Mouse (Mus musculus): ENCODE measurements at regions not wholly inside any gene's neighbourhood (a gene's known extent, or its start where the extent isn't known, plus 50 kb on each side); places are given as distances from the start of the nearest gene placed in this dataset.

DNA sequence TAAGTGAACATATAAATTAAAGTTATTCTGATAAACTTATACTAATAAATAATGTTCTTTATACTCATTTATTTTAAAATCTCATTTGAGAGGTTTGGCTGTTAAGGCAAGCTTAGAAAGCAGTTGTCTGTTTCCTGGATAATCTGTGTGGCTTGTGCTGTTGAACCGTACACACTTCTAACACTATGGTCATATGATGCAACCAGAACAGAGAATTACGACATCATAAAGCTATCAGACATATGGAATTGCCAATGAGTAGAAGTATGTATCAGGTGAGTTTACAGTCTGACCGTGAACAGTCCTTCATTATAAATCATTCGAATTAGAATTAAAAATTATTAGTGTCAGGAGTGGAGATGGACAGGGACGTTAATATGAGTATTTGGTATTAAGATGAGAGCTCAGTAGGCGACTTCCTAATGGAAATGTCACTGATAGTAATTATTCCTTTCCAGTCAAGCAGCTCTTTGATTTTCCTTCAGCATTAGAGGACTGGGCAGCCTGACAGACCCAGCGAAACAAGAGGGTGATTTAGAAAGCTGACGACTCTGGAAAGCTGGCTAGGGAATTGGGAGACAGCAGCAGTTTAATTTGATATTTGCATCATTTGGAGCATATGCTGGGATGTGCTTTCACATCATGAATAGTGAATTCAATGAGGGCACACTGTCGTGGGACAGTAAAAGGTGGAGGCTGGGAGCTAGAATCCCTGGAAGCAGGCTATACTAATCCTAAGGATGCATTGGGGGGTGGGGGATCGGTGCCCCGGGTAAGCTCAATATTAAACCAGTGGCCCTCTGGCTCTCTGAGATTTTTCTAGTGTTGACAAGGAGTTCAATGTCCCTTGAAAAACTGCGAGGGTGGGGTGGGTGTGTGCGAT is 130.6 kb upstream of the Trpm3 start:
- H3K9ac ChIP-seq (ENCODE audit: low read depth, low read length), result no peak overlapping the region
- no peak overlapping the region for H3K4me2 ChIP-seq (ENCODE audit: low read depth, low read length)
- DNase-seq (ENCODE audit: low spot score) (no peak), ATAC-seq (ENCODE audit: low read depth) (no peak)
- WGBS, result 81% methylated on average over 13 of the region's 13 CpGs
- H3K4me3 ChIP-seq (ENCODE audit: low read depth, low read length), result no peak overlapping the region
- H3K27me3 ChIP-seq (replicated peaks; ENCODE audit: control insufficient read depth, insufficient read depth, low read length), result no peaks in the 10 kb centered on the region
- H3K4me1 ChIP-seq (ENCODE audit: control insufficient read depth, insufficient read depth, low read length), result no peaks in the 10 kb centered on the region
- no peaks in the 10 kb centered on the region for H3K9me3 ChIP-seq (ENCODE audit: control insufficient read depth, low read length)
- no peak overlapping the region for H3K27ac ChIP-seq (replicated peaks; ENCODE audit: low read depth, low read length)
- H3K36me3 ChIP-seq (ENCODE audit: control insufficient read depth, insufficient read depth, low read length), result no peaks in the 10 kb centered on the region

DNA sequence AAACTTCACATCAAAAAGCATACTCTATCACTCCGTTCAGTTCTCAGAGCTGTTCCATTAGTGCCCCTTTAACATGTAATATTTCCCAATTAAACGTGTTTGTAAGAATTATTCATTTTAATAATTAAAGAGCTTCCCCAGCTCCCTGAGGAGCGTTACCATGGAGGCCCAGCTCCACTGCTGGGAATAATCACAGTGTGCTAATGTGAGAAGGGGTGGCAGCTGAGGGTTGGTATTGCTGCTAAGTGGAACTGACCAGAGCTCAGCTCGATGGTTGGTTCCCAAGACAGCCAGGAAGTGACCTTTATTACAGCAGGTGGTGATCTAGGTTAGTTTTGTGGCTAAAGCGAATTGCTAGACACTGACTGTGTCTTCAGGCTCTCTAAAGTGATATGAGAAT is 128.6 kb upstream of the Trpm3 start:
- Histone ChIP-seq H3K36me3 (ENCODE audit: control insufficient read depth, insufficient read depth, low read length) (no peaks in the 10 kb centered on the region), H3K4me3 (ENCODE audit: low read depth, low read length) (no peak overlapping the region), H3K9me3 (ENCODE audit: control insufficient read depth, low read length) (no peaks in the 10 kb centered on the region), H3K9ac (ENCODE audit: low read depth, low read length) (no peak overlapping the region), H3K27me3 (replicated peaks; ENCODE audit: control insufficient read depth, insufficient read depth, low read length) (no peaks in the 10 kb centered on the region), H3K27ac (replicated peaks; ENCODE audit: low read depth, low read length) (no peak overlapping the region), H3K4me1 (ENCODE audit: control insufficient read depth, insufficient read depth, low read length) (no peaks in the 10 kb centered on the region), H3K4me2 (ENCODE audit: low read depth, low read length) (no peak overlapping the region)
- ATAC-seq (ENCODE audit: low read depth) (no peak), DNase-seq (ENCODE audit: low spot score) (no peak)
- WGBS, result 76% methylated on average over 5 of the region's 5 CpGs

DNA sequence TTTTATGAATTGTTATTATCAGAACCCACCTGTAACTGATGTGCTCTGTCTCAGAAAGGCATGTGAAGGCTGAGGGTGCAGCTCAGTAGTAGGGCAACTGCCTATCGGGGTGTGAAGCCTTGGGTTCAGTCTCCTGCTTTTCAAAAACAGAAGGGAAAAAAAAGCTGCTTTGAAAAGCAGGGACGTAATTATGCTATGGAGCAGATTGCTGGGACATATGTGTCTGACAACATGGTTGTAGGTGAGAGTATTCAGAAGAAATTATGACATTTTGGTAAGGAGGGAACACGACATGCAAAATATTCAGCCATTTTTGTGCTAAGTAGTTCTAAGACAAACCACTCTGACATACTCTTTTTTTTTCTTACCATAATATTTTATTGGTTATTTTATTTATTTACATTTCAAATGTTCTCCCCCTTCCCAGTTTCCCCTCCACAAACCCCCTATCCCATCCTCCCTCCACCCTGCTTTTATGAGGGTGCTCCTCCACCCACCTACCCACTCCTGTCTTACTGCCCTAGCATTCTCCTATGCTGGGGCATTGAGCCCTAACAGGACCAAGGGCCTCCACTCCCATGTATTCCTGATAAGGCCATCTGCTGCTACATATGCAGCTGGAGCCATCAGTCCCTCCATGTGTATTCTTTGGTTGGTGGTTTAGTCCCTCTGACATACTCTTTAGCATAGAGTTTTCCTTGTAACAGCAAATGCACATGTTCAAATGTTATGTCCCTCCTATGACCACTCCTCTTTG is 122.8 kb upstream of the Trpm3 start:
- Histone ChIP-seq H3K4me2 (ENCODE audit: low read depth, low read length) (no peak overlapping the region), H3K27ac (replicated peaks; ENCODE audit: low read depth, low read length) (no peak overlapping the region), H3K4me3 (ENCODE audit: low read depth, low read length) (no peak overlapping the region), H3K4me1 (ENCODE audit: control insufficient read depth, insufficient read depth, low read length) (no peaks in the 10 kb centered on the region), H3K9me3 (ENCODE audit: control insufficient read depth, low read length) (no peaks in the 10 kb centered on the region), H3K9ac (ENCODE audit: low read depth, low read length) (no peak overlapping the region), H3K36me3 (ENCODE audit: control insufficient read depth, insufficient read depth, low read length) (no peaks in the 10 kb centered on the region), H3K27me3 (replicated peaks; ENCODE audit: control insufficient read depth, insufficient read depth, low read length) (no peaks in the 10 kb centered on the region)
- DNase-seq (ENCODE audit: low spot score), result no peak
- WGBS, result 87% methylated on average over 3 of the region's 3 CpGs
- no peak for ATAC-seq (ENCODE audit: low read depth)

DNA sequence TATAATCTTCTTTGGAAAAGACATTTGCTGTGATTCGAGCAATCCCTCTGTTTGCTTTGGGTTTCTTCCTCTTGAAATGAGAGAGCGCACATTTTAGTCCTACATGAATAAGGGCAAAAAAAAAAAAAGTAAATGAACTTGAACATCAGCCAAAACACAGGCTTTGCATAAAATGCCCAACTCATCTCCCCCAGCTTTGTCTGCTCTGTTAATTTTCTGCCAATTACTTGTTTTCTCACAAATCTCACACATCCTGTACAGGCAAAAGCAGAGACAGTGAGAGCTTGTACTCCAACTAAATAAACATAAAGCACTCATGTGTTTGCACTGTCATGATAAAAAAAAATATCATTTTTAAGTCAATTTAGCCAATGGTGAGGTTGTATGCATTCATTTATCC is 121.4 kb upstream of the Trpm3 start:
- no peaks in the 10 kb centered on the region for H3K27me3 ChIP-seq (replicated peaks; ENCODE audit: control insufficient read depth, insufficient read depth, low read length)
- H3K9ac ChIP-seq (ENCODE audit: low read depth, low read length), result no peak overlapping the region
- no peaks in the 10 kb centered on the region for H3K4me1 ChIP-seq (ENCODE audit: control insufficient read depth, insufficient read depth, low read length)
- H3K27ac ChIP-seq (replicated peaks; ENCODE audit: low read depth, low read length), result no peak overlapping the region
- H3K9me3 ChIP-seq (ENCODE audit: control insufficient read depth, low read length), result no peaks in the 10 kb centered on the region
- no peak overlapping the region for H3K4me3 ChIP-seq (ENCODE audit: low read depth, low read length)
- WGBS, result 51% methylated on average over 2 of the region's 2 CpGs
- H3K36me3 ChIP-seq (ENCODE audit: control insufficient read depth, insufficient read depth, low read length), result no peaks in the 10 kb centered on the region
- DNase-seq (ENCODE audit: low spot score), result peak; percentile 26
- no peak for ATAC-seq (ENCODE audit: low read depth)
- no peak overlapping the region for H3K4me2 ChIP-seq (ENCODE audit: low read depth, low read length)

DNA sequence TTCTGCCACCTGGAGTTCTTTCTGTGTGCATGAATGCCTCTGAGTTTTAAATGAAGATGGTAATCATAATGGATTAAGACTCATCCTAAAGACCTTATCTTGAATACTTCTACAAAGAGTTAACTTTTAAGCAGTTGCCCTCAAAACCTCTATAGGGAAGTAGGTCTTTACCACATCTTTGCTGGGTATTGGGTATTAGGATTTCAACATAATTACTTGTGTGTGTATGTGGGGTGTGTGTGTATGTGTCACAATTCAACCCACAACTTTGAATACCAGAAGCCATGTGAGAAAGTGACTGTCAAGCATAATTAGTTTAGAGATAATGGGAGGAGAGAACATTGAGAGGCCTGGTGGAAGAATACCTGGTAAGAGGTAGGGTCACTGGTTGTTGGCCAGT is 111.3 kb upstream of the Trpm3 start:
- H3K27ac ChIP-seq (replicated peaks; ENCODE audit: low read depth, low read length), result no peak overlapping the region
- DNase-seq (ENCODE audit: low spot score) (no peak), ATAC-seq (ENCODE audit: low read depth) (no peak)
- H3K36me3 ChIP-seq (ENCODE audit: control insufficient read depth, insufficient read depth, low read length), result no peaks in the 10 kb centered on the region
- H3K4me3 ChIP-seq (ENCODE audit: low read depth, low read length), result no peak overlapping the region
- no peaks in the 10 kb centered on the region for H3K4me1 ChIP-seq (ENCODE audit: control insufficient read depth, insufficient read depth, low read length)
- H3K9ac ChIP-seq (ENCODE audit: low read depth, low read length), result no peak overlapping the region
- H3K4me2 ChIP-seq (ENCODE audit: low read depth, low read length), result no peak overlapping the region
- no peaks in the 10 kb centered on the region for H3K9me3 ChIP-seq (ENCODE audit: control insufficient read depth, low read length)
- no peaks in the 10 kb centered on the region for H3K27me3 ChIP-seq (replicated peaks; ENCODE audit: control insufficient read depth, insufficient read depth, low read length)

DNA sequence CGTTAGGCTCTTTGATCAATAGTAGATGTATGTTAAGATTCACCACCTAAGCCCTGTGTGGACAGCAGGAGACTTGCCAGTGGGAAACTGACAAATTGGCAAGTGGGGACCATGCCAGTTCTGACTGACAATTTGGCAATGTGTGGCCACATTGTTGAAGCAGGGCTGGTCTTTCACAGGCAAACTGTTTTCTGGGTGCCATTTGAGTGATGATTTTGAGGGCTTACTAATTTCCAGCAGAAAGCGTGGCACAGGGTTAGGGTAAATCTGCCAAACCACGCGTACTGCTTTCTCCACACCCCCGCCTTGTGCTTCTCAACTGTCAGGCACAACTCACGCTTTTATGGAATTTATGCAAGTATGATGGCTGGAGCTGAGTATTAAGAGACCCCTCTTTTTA is 91.2 kb upstream of the Trpm3 start:
- Histone ChIP-seq H3K9ac (ENCODE audit: low read depth, low read length) (no peak overlapping the region), H3K27me3 (replicated peaks; ENCODE audit: control insufficient read depth, insufficient read depth, low read length) (no peaks in the 10 kb centered on the region), H3K4me3 (ENCODE audit: low read depth, low read length) (no peak overlapping the region), H3K4me1 (ENCODE audit: control insufficient read depth, insufficient read depth, low read length) (no peaks in the 10 kb centered on the region), H3K4me2 (ENCODE audit: low read depth, low read length) (no peak overlapping the region), H3K27ac (replicated peaks; ENCODE audit: low read depth, low read length) (no peak overlapping the region), H3K9me3 (ENCODE audit: control insufficient read depth, low read length) (no peaks in the 10 kb centered on the region), H3K36me3 (ENCODE audit: control insufficient read depth, insufficient read depth, low read length) (no peaks in the 10 kb centered on the region)
- ATAC-seq (ENCODE audit: low read depth), result no peak
- 62% methylated on average over 6 of the region's 6 CpGs for WGBS
- no peak for DNase-seq (ENCODE audit: low spot score)

DNA sequence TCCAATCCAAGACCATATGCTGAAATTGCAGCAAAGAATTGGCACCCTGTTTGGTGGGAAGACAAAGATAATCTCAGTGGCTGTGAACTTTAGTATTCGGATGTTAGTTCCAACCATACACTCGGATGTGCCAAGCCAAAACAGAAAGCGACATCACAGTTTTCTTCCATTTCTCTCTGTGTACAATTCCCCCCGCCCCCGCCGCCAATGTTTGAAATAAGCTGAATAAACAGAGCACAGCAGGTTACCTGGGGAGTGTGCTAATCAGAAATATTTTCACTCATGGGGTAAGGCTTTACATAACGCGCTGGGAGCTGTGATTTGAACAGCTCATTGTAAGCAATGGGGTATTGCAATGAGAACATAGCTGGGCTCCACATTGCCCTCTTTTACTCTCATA is 72.5 kb upstream of the Trpm3 start:
- H3K27me3 ChIP-seq (replicated peaks; ENCODE audit: control insufficient read depth, insufficient read depth, low read length), result no peaks in the 10 kb centered on the region
- WGBS, result 76% methylated on average over 8 of the region's 8 CpGs
- H3K27ac ChIP-seq (replicated peaks; ENCODE audit: low read depth, low read length), result no peak overlapping the region

DNA sequence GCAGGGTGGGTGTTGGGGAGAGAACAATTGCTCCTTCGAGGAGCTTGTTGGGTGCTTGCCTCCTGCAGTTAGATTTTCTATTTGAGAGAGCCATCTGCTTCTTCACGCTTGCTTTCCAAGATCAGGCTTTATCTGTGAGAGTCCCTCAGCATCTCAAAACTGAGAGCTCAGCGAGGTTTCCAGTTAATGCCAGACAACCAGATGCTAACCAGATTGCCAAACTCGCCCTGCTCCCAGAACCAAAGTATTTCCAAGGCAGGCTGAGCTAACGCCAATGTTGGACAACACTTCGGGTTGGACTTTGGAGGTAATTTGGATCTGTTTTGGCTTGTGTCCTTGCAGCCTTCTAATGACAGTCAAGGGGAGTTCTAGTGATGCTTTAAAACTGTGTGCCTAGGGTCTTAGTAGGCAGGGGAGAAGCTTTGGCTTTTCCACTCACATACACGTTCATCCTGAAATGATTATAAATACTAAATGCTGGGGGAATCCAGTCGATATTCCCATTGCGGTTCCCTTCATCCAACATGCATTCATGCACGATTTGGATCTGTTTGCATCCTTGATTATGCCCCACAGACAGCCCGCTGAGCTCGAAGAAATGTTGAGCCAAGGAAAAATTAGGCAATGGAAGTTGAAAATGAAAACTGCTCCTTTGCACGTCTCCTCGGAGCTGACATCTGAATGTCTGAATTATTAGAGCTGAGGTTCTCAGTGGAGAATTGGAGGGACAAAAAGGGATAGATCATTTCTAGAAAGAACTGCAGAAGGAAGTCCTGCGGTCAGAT is 68.4 kb upstream of the Trpm3 start:
- DNase-seq (ENCODE audit: low spot score) (peak; percentile 71), ATAC-seq (ENCODE audit: low read depth) (no peak)
- WGBS, result 68% methylated on average over 15 of the region's 15 CpGs
- H3K4me3 ChIP-seq (ENCODE audit: low read depth, low read length), result no peak overlapping the region
- H3K36me3 ChIP-seq (ENCODE audit: control insufficient read depth, insufficient read depth, low read length), result no peaks in the 10 kb centered on the region
- H3K4me2 ChIP-seq (ENCODE audit: low read depth, low read length), result no peak overlapping the region
- H3K9me3 ChIP-seq (ENCODE audit: control insufficient read depth, low read length), result no peaks in the 10 kb centered on the region
- no peak overlapping the region for H3K9ac ChIP-seq (ENCODE audit: low read depth, low read length)
- no peaks in the 10 kb centered on the region for H3K4me1 ChIP-seq (ENCODE audit: control insufficient read depth, insufficient read depth, low read length)
- no peak overlapping the region for H3K27ac ChIP-seq (replicated peaks; ENCODE audit: low read depth, low read length)
- H3K27me3 ChIP-seq (replicated peaks; ENCODE audit: control insufficient read depth, insufficient read depth, low read length), result no peaks in the 10 kb centered on the region

More for the DNA sequence above, 72.5 kb upstream of the Trpm3 start:
- no peak overlapping the region for H3K4me2 ChIP-seq (ENCODE audit: low read depth, low read length)
- H3K4me3 ChIP-seq (ENCODE audit: low read depth, low read length), result no peak overlapping the region
- no peak overlapping the region for H3K9ac ChIP-seq (ENCODE audit: low read depth, low read length)
- no peaks in the 10 kb centered on the region for H3K4me1 ChIP-seq (ENCODE audit: control insufficient read depth, insufficient read depth, low read length)
- no peak for DNase-seq (ENCODE audit: low spot score)
- H3K36me3 ChIP-seq (ENCODE audit: control insufficient read depth, insufficient read depth, low read length), result no peaks in the 10 kb centered on the region
- H3K9me3 ChIP-seq (ENCODE audit: control insufficient read depth, low read length), result no peaks in the 10 kb centered on the region
- ATAC-seq (ENCODE audit: low read depth), result no peak

All from embryonic facial prominence, embryonic 14.5 days (tissue).